Mouse (Mus musculus): ENCODE results near the gene Limch1. TPM values are rescaled to one million over a fixed set of nuclear protein-coding genes. Genes with fewer than 3 reads are reported as not detected.

Gene Limch1
- total and polyA plus RNA-seq, 3 experiments, result 0.33 TPM; not detected in 2

GRCm38 (mm10) chr5:66886410-66887120 is 140.9 kb downstream of the Limch1 start:
- ATAC-seq (ENCODE audit: extremely low read depth, insufficient number of reproducible peaks, low FRiP score, poor library complexity, severe bottlenecking) (no peak), DNase-seq (ENCODE audit: low spot score) (no peak)
- no peak overlapping the region for H3K4me3 ChIP-seq (ENCODE audit: low read depth, low read length)
- peaks cover 46% of the 10 kb centered on the region for H3K9me3 ChIP-seq (replicated peaks)
- no peaks in the 10 kb centered on the region for H3K27me3 ChIP-seq (ENCODE audit: insufficient read depth, low read length)
- no peaks in the 10 kb centered on the region for H3K36me3 ChIP-seq (replicated peaks)
- TF ChIP-seq TAL1 (conservative IDR thresholded peaks at IDR 0.05; ENCODE audit: low read depth, low read length), result no peak
- TF ChIP-seq GATA1 (IDR thresholded peaks at IDR 0.05; ENCODE audit: borderline replicate concordance, low read length), result no peak
- no peak for TF ChIP-seq POLR2AphosphoS5 (IDR thresholded peaks at IDR 0.05; ENCODE audit: insufficient replicate concordance, low read depth, low read length)
- TF ChIP-seq CTCF (IDR thresholded peaks at IDR 0.05; ENCODE audit: low read depth, low read length), result no peak
- TF ChIP-seq GATA2 (IDR thresholded peaks at IDR 0.05; ENCODE audit: borderline replicate concordance, low read depth, low read length), result no peak
- H3K4me1 ChIP-seq (ENCODE audit: insufficient read depth, low read depth, low read length), result no peaks in the 10 kb centered on the region

GRCm38 (mm10) chr5:66888061-66888460 is 142.4 kb downstream of the Limch1 start:
- Histone ChIP-seq H3K27me3 (ENCODE audit: insufficient read depth, low read length) (no peaks in the 10 kb centered on the region), H3K4me3 (ENCODE audit: low read depth, low read length) (no peak overlapping the region), H3K9me3 (replicated peaks) (peaks cover 47% of the 10 kb centered on the region), H3K4me1 (ENCODE audit: insufficient read depth, low read depth, low read length) (no peaks in the 10 kb centered on the region), H3K36me3 (replicated peaks) (no peaks in the 10 kb centered on the region)
- TF ChIP-seq CTCF (IDR thresholded peaks at IDR 0.05; ENCODE audit: low read depth, low read length), result no peak
- TF ChIP-seq TAL1 (conservative IDR thresholded peaks at IDR 0.05; ENCODE audit: low read depth, low read length), result no peak
- TF ChIP-seq GATA2 (IDR thresholded peaks at IDR 0.05; ENCODE audit: borderline replicate concordance, low read depth, low read length), result no peak
- TF ChIP-seq POLR2AphosphoS5 (IDR thresholded peaks at IDR 0.05; ENCODE audit: insufficient replicate concordance, low read depth, low read length), result no peak
- TF ChIP-seq GATA1 (IDR thresholded peaks at IDR 0.05; ENCODE audit: borderline replicate concordance, low read length), result no peak
- no peak for DNase-seq (ENCODE audit: low spot score)
- ATAC-seq (ENCODE audit: extremely low read depth, insufficient number of reproducible peaks, low FRiP score, poor library complexity, severe bottlenecking), result no peak

GRCm38 (mm10) chr5:66889337-66889736 is 143.7 kb downstream of the Limch1 start:
- TF ChIP-seq GATA1 (IDR thresholded peaks at IDR 0.05; ENCODE audit: borderline replicate concordance, low read length) (no peak), TAL1 (conservative IDR thresholded peaks at IDR 0.05; ENCODE audit: low read depth, low read length) (no peak), POLR2AphosphoS5 (IDR thresholded peaks at IDR 0.05; ENCODE audit: insufficient replicate concordance, low read depth, low read length) (no peak), GATA2 (IDR thresholded peaks at IDR 0.05; ENCODE audit: borderline replicate concordance, low read depth, low read length) (no peak), CTCF (IDR thresholded peaks at IDR 0.05; ENCODE audit: low read depth, low read length) (no peak)
- no peak for DNase-seq (ENCODE audit: low spot score)
- no peak for ATAC-seq (ENCODE audit: extremely low read depth, insufficient number of reproducible peaks, low FRiP score, poor library complexity, severe bottlenecking)
- Histone ChIP-seq H3K27me3 (ENCODE audit: insufficient read depth, low read length) (no peaks in the 10 kb centered on the region), H3K36me3 (replicated peaks) (no peaks in the 10 kb centered on the region), H3K9me3 (replicated peaks) (peaks cover 47% of the 10 kb centered on the region), H3K4me3 (ENCODE audit: low read depth, low read length) (no peak overlapping the region), H3K4me1 (ENCODE audit: insufficient read depth, low read depth, low read length) (no peaks in the 10 kb centered on the region)

- peaks cover 44% of the 10 kb centered on the region for H3K9me3 ChIP-seq (replicated peaks)
Measured at GRCm38 (mm10) chr5:66895440-66896120, 150.0 kb downstream of the Limch1 start.

GRCm38 (mm10) chr5:66897584-66897983 is 152.0 kb downstream of the Limch1 start:
- Histone ChIP-seq H3K36me3 (replicated peaks) (no peaks in the 10 kb centered on the region), H3K4me3 (ENCODE audit: low read depth, low read length) (no peak overlapping the region), H3K9me3 (replicated peaks) (peaks cover 38% of the 10 kb centered on the region), H3K4me1 (ENCODE audit: insufficient read depth, low read depth, low read length) (no peaks in the 10 kb centered on the region), H3K27me3 (ENCODE audit: insufficient read depth, low read length) (no peaks in the 10 kb centered on the region)
- TF ChIP-seq POLR2AphosphoS5 (IDR thresholded peaks at IDR 0.05; ENCODE audit: insufficient replicate concordance, low read depth, low read length) (no peak), CTCF (IDR thresholded peaks at IDR 0.05; ENCODE audit: low read depth, low read length) (no peak)
- DNase-seq (ENCODE audit: low spot score), result no peak
- ATAC-seq (ENCODE audit: extremely low read depth, insufficient number of reproducible peaks, low FRiP score, poor library complexity, severe bottlenecking), result no peak

More at GRCm38 (mm10) chr5:66895440-66896120, 150.0 kb downstream of the Limch1 start:
- TF ChIP-seq POLR2AphosphoS5 (IDR thresholded peaks at IDR 0.05; ENCODE audit: insufficient replicate concordance, low read depth, low read length), result no peak
- no peak for TF ChIP-seq GATA2 (IDR thresholded peaks at IDR 0.05; ENCODE audit: borderline replicate concordance, low read depth, low read length)
- no peak for TF ChIP-seq TAL1 (conservative IDR thresholded peaks at IDR 0.05; ENCODE audit: low read depth, low read length)
- TF ChIP-seq GATA1 (IDR thresholded peaks at IDR 0.05; ENCODE audit: borderline replicate concordance, low read length), result no peak
- TF ChIP-seq CTCF (IDR thresholded peaks at IDR 0.05; ENCODE audit: low read depth, low read length), result no peak
- Histone ChIP-seq H3K4me1 (ENCODE audit: insufficient read depth, low read depth, low read length) (no peaks in the 10 kb centered on the region), H3K36me3 (replicated peaks) (no peaks in the 10 kb centered on the region), H3K4me3 (ENCODE audit: low read depth, low read length) (no peak overlapping the region), H3K27me3 (ENCODE audit: insufficient read depth, low read length) (no peaks in the 10 kb centered on the region)
- DNase-seq (ENCODE audit: low spot score) (no peak), ATAC-seq (ENCODE audit: extremely low read depth, insufficient number of reproducible peaks, low FRiP score, poor library complexity, severe bottlenecking) (no peak)

GRCm38 (mm10) chr5:66898252-66898651 is 152.6 kb downstream of the Limch1 start:
- no peak overlapping the region for H3K4me3 ChIP-seq (ENCODE audit: low read depth, low read length)
- no peaks in the 10 kb centered on the region for H3K27me3 ChIP-seq (ENCODE audit: insufficient read depth, low read length)
- peaks cover 34% of the 10 kb centered on the region for H3K9me3 ChIP-seq (replicated peaks)
- no peaks in the 10 kb centered on the region for H3K4me1 ChIP-seq (ENCODE audit: insufficient read depth, low read depth, low read length)
- H3K36me3 ChIP-seq (replicated peaks), result no peaks in the 10 kb centered on the region
- TF ChIP-seq POLR2AphosphoS5 (IDR thresholded peaks at IDR 0.05; ENCODE audit: insufficient replicate concordance, low read depth, low read length) (no peak), CTCF (IDR thresholded peaks at IDR 0.05; ENCODE audit: low read depth, low read length) (no peak), TAL1 (conservative IDR thresholded peaks at IDR 0.05; ENCODE audit: low read depth, low read length) (no peak), GATA1 (IDR thresholded peaks at IDR 0.05; ENCODE audit: borderline replicate concordance, low read length) (no peak), GATA2 (IDR thresholded peaks at IDR 0.05; ENCODE audit: borderline replicate concordance, low read depth, low read length) (no peak)
- DNase-seq (ENCODE audit: low spot score), result no peak
- ATAC-seq (ENCODE audit: extremely low read depth, insufficient number of reproducible peaks, low FRiP score, poor library complexity, severe bottlenecking), result no peak
